Mouse (Mus musculus): Measurements from ENCODE around the gene Fam19a3. TPM values are rescaled to one million over a fixed set of nuclear protein-coding genes. Genes with fewer than 3 reads are reported as not detected.
"Not testable (repeated sequence)": the region's sequence is repeated elsewhere in the genome, so short reads cannot be mapped to it uniquely, and the experiment has no call there.

The Fam19a3 gene
- total RNA-seq (2015), result not detected in 2 replicates
- total RNA-seq (2017), result not detected in 2 replicates

DNA sequence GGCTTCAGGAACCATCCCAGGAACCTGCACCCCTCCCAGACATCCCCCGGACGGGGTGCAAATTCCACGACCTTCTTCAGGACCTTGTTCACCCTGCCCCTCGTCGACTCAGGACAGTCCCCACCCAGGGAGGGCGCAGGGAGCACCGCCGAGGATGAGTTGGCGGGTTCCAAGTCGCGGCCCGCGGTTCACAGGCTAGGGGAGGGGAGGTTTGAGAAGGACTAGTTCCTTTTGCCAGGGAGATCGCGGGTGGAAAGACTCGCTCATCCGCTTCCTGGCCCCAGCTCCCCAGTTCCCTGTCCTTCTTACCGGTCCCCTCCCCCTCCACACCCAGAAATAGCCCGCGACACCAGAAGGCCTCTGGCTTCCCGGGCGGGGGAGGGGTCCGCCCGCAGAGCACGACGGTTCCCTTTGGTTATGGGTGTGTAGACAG lies at the start of gene Fam19a3:
Gene Fam19a3 (minus strand): TSS at position 370 of the 433 bp plus-strand sequence.
- 0 out of 2 replicates have a peak, but pooled peaks have one; percentile 11 for ATAC-seq (replicated peaks; ENCODE audit: poor library complexity)

- no peak for ATAC-seq (replicated peaks; ENCODE audit: poor library complexity)
Measured at GRCm38 (mm10) chr3:104822413-104822812, 40.8 kb upstream of the Fam19a3 start.

DNA sequence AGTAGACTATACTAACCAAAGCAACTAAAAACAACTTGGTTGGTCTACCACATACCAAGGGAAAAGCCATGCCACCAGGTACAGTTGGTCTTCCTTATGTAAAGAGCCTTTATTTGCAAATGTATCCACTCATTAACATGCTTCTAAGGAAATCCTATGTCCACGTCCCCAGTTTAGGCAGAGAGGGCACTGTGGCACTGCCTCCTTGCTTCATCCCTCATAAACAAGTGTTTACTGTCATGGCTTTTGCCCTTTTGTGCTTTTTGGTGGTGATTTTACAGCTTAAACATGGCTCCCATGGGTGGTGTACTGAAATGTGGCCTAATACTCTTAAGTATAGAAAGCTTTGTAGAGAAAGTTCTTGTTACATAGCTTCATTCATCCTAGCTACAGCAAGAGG lies 38.8 kb upstream of the Fam19a3 start:
- no peak for ATAC-seq (replicated peaks; ENCODE audit: poor library complexity)

- ATAC-seq (replicated peaks; ENCODE audit: poor library complexity), result peak; percentile 24
Measured at GRCm38 (mm10) chr3:104818749-104819134, 37.1 kb upstream of the Fam19a3 start.

DNA sequence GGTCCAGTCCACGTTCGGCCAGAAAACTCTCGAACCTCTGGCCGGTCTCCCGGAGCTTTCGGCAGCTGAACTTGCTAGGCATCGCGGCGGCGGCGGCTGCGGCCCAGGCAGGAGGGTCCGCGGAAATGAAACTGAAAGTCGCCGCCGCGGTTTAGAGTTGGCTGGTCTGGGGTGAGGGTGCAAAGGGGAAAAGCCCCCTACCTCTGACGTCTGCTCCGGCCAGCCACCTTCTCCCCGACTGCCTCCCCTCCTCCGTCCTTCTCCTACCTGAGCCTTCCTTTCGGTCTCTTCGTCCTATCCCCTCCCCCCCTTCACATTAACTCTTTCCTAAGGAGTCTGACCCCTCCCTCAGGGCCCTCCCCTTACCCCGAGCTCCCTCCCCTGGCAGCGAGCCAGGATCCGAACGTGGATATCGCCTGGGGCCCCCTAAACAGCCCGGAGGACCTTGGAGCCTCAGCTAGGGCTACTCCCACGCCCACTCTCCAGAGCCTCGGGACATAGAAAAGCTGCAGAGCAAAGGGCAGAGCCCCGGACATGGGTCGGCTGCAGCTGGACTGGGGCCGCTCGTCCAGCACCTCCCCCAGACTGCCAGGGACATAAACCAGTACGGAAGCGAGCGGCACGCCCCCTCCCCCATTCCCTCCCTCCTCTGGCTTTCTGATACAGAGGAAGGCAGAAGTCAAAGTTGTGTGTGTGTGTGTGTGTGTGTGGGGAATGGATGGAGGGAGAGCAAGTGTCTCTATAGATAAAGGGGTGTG lies 36.5 kb upstream of the Fam19a3 start, which contains the start of gene Mov10:
Gene Mov10 (minus strand): TSS at position 573 of the 758 bp plus-strand sequence.
- ATAC-seq (replicated peaks; ENCODE audit: poor library complexity), result peak; percentile 69

DNA sequence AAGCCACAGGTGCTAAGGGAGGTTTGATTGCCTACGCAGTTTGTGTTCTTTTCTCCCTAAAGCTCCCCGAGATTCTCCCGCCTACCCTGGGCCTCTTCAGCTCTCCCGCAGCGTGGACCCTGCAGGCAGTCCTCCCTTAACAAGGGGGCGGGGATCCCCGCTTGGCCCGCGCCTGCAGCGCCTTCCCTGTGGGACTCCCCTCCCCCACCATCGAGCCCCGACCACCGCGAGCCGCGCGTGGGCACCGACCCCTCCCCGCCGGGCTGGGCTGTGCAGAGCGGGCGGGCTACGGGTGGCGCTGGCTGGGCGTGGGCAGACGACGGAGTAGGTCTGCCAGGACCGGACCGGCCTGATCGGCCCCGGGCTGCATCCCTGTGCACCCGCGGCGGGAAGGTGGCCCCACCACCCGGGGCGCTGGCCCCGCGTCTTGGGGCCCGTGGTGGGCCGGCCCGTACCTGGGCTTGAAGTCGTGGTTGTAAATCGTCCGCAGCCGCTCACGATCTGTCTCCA lies 35.9 kb upstream of the Fam19a3 start:
- peak; percentile 30 for ATAC-seq (replicated peaks; ENCODE audit: poor library complexity)

- no peak for ATAC-seq (replicated peaks; ENCODE audit: poor library complexity)
Measured at GRCm38 (mm10) chr3:104816130-104816529, 34.5 kb upstream of the Fam19a3 start.

- no peak for ATAC-seq (replicated peaks; ENCODE audit: poor library complexity)
Measured at GRCm38 (mm10) chr3:104815346-104815745, 33.7 kb upstream of the Fam19a3 start.

- ATAC-seq (replicated peaks; ENCODE audit: poor library complexity), result no peak
Measured at GRCm38 (mm10) chr3:104814746-104815145, 33.1 kb upstream of the Fam19a3 start.

GRCm38 (mm10) chr3:104813227-104813626 lies 31.6 kb upstream of the Fam19a3 start:
- not testable (repeated sequence) for ATAC-seq (replicated peaks; ENCODE audit: poor library complexity)

DNA sequence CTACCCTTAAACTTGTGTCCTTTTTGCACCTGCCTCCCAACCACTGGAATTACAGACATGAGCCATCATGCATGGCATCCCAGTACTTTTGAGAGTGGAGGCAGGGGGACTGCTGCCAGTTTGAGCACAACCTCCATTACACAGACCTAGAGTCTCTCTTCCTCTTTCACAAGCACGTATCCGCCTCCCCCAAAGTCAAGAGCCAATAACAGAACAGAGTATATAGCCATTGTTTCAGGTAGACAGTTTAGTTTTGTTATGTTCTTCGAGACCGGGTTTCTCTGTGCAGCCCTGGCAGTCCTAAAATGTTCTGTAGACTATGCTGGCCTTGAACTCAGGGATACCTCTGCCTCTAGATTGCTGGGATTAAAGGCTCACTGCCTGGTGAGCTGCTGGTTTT lies 30.6 kb upstream of the Fam19a3 start:
- ATAC-seq (replicated peaks; ENCODE audit: poor library complexity), result 0 out of 2 replicates have a peak, but pooled peaks have one; percentile 31

DNA sequence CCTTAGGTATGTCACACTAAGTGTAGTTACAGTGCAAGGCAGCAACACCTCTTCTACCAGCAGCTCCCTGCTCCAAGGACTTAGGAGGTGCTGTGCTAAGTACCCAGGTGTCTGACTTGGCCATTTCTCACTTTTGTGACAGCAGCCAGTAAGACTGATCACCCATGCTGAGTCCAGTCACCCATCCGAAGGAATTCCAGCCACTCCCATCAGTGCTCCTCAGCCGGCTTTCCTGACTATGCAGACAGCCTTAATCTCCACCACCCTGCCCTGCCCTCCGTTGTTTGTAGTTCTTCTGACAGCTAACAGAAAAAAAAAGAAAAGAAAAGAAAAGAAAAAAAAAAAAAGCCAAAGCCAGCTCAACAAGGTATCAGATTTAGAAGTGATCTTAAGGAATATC lies 30.1 kb upstream of the Fam19a3 start:
- no peak for ATAC-seq (replicated peaks; ENCODE audit: poor library complexity)

GRCm38 (mm10) chr3:104805539-104805938 lies 23.9 kb upstream of the Fam19a3 start:
- no peak for ATAC-seq (replicated peaks; ENCODE audit: poor library complexity)

GRCm38 (mm10) chr3:104804312-104804711 lies 22.7 kb upstream of the Fam19a3 start:
- no peak for ATAC-seq (replicated peaks; ENCODE audit: poor library complexity)

- no peak for ATAC-seq (replicated peaks; ENCODE audit: poor library complexity)
Measured at GRCm38 (mm10) chr3:104801481-104801880, 19.8 kb upstream of the Fam19a3 start.

DNA sequence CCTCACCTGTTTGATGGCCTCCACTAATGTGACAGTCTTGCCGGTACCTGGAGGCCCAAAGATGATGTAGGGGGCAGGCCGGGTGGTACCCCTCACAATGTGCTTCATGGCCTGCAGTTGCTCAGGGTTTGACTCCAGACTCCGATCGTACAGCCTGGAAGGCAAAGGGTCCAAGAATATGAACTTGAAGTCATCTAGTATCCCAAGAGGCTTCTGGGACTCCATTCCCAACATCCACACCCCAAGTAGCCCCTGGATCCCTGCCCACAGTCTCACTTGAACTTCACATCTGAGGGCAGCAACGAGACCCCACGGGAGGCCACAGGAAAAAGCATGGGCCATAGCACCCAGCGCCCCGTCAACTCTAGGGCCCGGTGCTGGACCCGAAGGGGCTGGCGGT lies 19.0 kb upstream of the Fam19a3 start:
- ATAC-seq (replicated peaks; ENCODE audit: poor library complexity), result no peak

- ATAC-seq (replicated peaks; ENCODE audit: poor library complexity), result no peak
Measured at GRCm38 (mm10) chr3:104796430-104797082, 14.9 kb upstream of the Fam19a3 start.

DNA sequence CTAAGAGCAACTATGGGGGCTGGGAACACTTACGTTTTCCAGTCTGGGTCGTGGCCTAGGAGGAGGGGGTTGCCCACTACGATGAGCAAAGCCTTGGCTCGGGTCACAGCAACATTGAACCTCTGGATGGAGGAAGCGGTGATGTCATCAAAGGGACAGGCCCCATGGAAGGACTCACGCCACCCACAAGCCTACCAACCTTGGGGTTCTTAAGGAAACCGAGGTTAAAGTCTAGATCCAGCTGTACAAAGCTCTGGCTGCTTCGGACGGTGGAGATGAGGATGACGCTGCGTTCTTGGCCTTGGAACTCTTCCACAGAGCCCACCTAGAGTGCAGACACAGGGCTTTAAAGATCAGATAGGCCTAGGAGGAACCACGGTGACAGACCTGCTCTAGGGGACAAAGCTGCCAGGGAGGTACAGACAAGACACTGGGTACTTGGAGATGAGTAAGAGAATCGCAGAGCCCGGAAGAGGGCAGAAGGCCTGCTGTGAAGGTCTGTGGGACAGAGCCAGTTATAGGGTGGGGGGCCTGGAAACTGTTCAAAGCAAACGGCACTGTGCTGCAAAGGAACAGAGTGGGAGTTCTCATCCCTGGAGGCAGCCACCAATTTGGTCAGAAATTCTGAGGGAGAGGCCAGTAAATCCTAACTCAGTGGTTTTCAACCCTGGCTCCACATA lies 14.2 kb upstream of the Fam19a3 start:
- no peak for ATAC-seq (replicated peaks; ENCODE audit: poor library complexity)

DNA sequence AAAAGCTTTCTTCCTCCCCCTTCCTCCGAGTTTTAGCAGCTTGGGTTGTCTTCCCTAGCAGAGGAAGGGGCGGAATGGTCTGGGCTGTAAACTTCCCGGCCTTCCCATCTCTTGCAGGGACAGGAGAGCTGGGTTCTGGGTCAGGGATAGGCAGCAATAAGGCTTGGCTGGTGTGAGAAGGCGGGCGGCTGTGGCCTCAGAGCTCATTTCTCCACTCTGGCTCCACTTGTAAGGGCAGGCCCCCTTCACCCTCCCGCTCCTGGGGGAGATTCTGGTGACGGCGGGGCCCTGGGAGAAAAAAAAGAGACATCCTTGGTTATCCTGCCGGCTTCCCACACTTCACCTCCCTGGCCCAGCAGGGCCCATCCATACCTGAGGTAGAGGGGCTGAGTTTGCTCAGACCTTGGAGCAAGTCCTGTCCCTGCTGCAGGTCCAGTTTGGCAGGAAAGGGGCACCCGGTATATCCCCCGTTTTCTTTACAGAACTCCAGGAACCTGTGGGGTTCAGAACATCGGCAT lies 13.4 kb upstream of the Fam19a3 start:
- ATAC-seq (replicated peaks; ENCODE audit: poor library complexity), result no peak

- peak; percentile 40 for ATAC-seq (replicated peaks; ENCODE audit: poor library complexity)
Measured at GRCm38 (mm10) chr3:104793871-104794828, 12.5 kb upstream of the Fam19a3 start.
